Mouse (Mus musculus) inflammation-experienced regulatory T-cells, adult 6 months (primary cell): ENCODE data around the gene Vmn1r143. TPM values are rescaled to one million over a fixed set of nuclear protein-coding genes. Genes with fewer than 3 reads are reported as not detected.
"Not testable (repeated sequence)": the region's sequence is repeated elsewhere in the genome, so short reads cannot be mapped to it uniquely, and the experiment has no call there.

Source experiments
- ATAC-seq: one replicate; pipeline ENCODE4 v1.8.0; 2017
- polyA plus RNA-seq, 3 experiments: library from polyadenylated mRNA; unstranded; fragments of 100-300 nt; shearing (Covaris generic); gene quantifications; one replicate each; pipeline ENCODE4 v1.2.1; 2017

Gene Vmn1r143
- polyA plus RNA-seq = not detected

DNA sequence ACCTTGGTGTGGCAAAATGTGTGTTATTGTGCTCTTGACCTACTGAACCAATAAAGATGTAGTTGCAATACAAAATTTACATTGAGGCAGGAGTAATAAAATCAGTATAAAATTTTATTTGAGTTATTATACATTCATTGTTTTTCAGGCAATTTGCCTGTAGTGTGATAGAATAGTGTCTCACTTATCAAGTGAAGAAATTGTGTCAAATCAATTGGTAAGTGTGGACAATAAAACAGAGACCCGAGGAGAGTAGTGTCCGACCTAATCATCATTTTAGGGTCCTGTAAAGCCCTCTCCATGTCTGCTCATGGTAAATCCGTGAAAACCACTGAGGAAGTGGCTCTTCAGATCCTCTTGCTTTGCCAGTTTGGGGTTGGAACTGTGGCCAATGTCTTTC lies at the start of gene Vmn1r143:
Vmn1r143 (plus strand) TSS at position 301 of the 400 bp plus-strand sequence.
- not testable (repeated sequence) for ATAC-seq

DNA sequence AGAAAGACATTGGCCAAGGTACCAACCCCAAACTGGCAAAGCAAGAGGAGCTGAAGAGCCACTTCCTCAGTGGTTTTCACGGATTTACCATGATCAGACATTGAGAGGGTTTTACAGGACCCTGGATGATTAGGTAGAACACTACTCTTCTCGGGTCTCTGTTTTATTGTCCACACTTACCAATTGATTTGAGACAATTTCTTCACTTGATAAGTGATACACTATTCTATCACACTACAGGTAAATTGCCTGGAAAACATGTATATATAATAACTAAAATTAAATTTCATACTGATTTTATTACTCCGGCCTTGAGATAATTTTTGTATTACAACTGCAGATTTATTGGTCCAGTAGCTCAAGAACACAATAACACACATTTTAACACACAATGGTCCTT lies 25.2 kb upstream of the Vmn1r143 start, which contains the start of gene Vmn1r142:
Vmn1r142 (minus strand) TSS at position 101 of the 400 bp plus-strand sequence.
- ATAC-seq = not testable (repeated sequence)

DNA sequence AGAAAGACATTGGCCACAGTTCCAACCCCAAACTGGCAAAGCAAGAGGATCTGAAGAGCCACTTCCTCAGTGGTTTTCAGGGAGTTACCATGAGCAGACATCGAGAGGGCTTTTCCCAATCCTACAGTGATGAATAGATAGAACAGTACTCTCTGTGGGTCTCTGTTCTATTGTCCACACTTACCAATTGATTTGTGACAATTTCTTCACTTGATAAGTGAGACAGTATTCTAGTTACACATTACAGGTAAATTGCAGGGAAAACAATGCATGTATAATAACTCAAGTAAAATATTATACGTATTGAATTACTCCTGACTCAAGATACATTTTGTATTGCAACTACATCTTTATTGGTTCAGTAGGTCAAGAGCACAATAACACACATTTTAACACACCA lies 12.0 kb downstream of the Vmn1r143 start, which contains the start of gene Gm8653:
Gm8653 (minus strand) TSS at position 101 of the 400 bp plus-strand sequence.
- not testable (repeated sequence) for ATAC-seq

DNA sequence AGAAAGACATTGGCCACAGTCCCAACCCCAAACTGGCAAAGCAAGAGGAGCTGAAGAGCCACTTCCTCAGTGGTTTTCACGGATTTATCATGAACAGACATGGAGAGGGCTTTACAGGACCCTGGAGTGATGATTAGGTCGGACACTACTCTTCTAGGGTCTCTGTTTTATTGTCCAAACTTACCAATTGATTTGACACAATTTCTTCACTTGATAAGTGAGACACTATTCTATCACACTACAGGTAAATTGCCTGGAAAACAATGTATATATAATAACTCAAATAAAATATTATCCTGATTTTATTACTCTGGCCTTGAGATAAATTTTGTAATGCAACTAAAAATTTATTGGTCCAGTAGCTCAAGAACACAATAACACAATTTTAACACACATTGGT lies 40.2 kb downstream of the Vmn1r143 start, which contains the start of gene Gm8453:
Gm8453 (minus strand) TSS at position 101 of the 400 bp plus-strand sequence.
- ATAC-seq = not testable (repeated sequence)

Other genes starting within 250 kb of the Vmn1r143 start
- gene Vmn1r137, start 194.8 kb upstream of the Vmn1r143 start, polyA plus RNA-seq = not detected
- gene Vmn1r138, start 160.5 kb upstream of the Vmn1r143 start, polyA plus RNA-seq = not detected
- gene Gm6176, start 133.1 kb upstream of the Vmn1r143 start, polyA plus RNA-seq = not detected
- not detected for gene Vmn1r139, start 120.3 kb upstream of the Vmn1r143 start, polyA plus RNA-seq
- not detected for gene Gm16451, start 71.1 kb upstream of the Vmn1r143 start, polyA plus RNA-seq
- gene Gm10666, start 54.6 kb upstream of the Vmn1r143 start, polyA plus RNA-seq = not detected
- gene Vmn1r142, start 25.3 kb upstream of the Vmn1r143 start, polyA plus RNA-seq = not detected
- not detected for gene Gm8653, start 11.9 kb downstream of the Vmn1r143 start, polyA plus RNA-seq
- not detected for gene Gm8453, start 40.1 kb downstream of the Vmn1r143 start, polyA plus RNA-seq
- gene Gm4187, start 140.3 kb downstream of the Vmn1r143 start, polyA plus RNA-seq = not detected
- not detected for gene Gm8660, start 181.7 kb downstream of the Vmn1r143 start, polyA plus RNA-seq
- gene Vmn1r148, start 224.2 kb downstream of the Vmn1r143 start, polyA plus RNA-seq = not detected
- not detected for gene Vmn1r149, start 248.9 kb downstream of the Vmn1r143 start, polyA plus RNA-seq